Mouse (Mus musculus): Measurements from ENCODE around the gene Thoc3.
"Not testable (repeated sequence)": the region's sequence is repeated elsewhere in the genome, so short reads cannot be mapped to it uniquely, and the experiment has no call there.

Gene Thoc3

DNA sequence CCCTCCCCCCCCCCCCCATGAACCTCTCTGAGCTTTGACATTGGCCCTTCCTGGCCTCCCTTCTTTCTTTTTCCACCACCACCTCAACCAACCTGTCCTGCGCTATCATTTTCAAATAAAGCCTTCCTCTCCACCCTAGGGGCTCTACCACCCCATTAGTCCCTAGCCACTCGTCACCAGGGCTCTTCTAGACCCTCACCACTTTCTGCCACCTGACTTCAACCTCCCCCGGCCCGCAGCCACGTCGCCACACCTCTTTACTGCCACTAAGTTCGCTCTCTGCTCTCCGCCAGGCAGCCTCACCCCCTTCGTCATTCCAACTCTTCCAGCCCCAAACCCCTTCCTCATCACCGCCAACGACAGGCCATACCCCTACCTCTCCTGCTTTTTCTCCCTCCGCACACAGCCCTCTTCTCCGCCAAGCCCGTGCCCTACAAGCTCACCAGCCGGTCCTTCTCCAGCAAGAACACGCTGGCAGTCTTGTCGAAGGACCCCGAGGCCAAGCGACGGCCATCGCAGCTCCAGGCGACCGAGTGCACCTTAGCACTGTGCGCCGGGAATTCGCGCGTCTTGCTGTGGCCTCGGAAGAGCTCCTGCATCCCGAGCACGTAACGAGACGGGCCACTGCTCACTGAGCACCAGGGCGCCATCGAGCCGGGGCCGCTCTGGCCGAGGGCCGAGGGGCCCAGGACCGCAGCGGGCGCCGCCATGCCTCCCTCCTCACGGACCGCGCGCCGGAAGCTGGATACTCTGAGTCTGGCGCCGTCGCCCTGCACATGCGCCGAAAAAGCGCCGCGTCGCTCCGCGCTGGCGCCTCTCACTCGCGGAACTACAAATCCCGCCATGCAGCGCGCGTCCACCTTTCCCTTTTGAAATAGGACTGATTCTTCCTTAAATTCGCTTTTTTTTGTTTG lies at the start of gene Thoc3:
Gene Thoc3 (minus strand): TSS at position 752 of the 914 bp plus-strand sequence.
- peak; percentile 87 to 88 for DNase-seq

DNA sequence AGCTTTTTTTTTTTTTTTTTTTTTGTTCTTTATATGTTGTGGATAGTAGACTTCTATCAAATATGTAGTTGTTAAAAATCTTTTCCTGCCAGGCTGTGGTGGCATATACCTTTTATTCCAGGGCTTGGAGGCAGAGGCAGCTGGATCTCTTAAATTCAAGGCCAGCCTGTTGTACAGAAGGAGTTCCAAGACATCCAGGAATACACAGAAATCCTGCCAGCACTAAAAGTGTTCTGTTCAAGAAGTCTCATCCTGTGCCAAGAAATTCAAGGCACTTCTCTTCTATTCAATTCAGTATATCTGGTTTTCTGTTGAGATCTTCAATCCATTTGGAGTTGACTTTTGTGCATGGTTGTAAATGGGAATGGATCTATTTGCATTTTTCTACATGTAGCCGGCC lies 37.3 kb upstream of the Thoc3 start:
- no peak for DNase-seq

GRCm38 (mm10) chr13:54504611-54505260 lies 36.1 kb upstream of the Thoc3 start:
- no peak for DNase-seq

- peak; percentile 76 to 81 for DNase-seq
Measured at GRCm38 (mm10) chr13:54503604-54504521, 35.2 kb upstream of the Thoc3 start, which contains the start of gene Simc1. Simc1 (plus strand) TSS chr13:54503779.

DNA sequence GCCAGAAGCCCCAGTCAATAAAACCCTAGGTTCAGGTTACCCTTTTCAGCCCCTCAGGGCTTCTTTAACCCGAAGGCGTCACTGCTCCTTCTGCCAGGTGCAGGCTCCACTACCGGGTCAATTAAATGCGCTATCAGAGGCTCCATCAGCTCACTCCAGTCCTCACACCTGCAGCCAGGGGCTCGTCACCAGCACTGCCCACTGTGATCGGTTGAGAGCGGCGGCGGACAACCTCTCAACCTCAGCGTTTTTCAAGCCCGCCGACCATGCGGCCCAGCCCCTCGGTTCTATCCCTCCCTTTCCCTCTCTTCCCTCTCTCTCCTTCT lies 34.6 kb upstream of the Thoc3 start:
- DNase-seq, result no peak

GRCm38 (mm10) chr13:54501957-54502690 lies 33.5 kb upstream of the Thoc3 start:
- no peak for DNase-seq

DNA sequence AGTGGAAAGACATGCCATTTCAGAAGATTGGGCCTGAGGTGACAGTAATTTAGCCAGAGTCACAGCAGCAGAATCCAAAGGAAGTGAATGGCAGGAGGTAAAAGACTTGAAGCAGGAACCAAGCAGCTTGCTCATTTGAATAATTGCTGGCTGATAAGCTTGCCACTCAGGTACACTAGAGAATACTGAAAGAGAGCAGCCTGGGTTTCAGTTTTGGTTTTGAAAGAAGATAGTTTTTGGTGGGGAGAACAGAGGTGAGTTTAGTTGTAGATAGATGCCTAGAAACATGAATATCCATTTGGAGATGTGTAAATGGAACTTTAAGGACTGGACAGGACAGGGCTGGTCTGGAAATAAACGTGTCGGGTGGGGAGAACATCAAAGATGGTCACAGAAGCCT lies 32.7 kb upstream of the Thoc3 start:
- peak; percentile 13 to 15 for DNase-seq

GRCm38 (mm10) chr13:54499551-54499950 lies 30.9 kb upstream of the Thoc3 start:
- not testable (repeated sequence) for DNase-seq

GRCm38 (mm10) chr13:54491381-54491780 lies 22.7 kb upstream of the Thoc3 start:
- DNase-seq, result no peak

DNA sequence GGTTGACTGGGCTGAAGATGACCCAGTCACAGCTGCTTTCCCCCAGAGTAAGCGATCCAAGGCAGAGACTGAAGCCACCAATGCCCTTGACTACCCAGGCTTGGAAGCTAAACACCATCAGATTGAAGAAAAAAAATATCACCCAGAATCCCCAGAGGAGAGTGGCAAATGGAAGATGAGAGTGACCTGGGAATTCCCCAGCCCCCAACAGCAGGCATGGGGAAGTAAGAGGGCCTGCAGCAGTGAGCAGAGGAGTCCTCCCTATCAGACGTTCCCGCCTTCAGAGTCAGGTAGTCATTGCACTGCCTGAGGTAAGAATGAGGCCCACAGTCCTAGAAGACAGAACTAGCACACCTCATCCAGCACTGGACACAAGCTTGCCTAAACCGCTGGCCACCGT lies 21.8 kb upstream of the Thoc3 start:
- peak in 1 of 2 experiments; percentile 8 for DNase-seq

- no peak for DNase-seq
Measured at GRCm38 (mm10) chr13:54481498-54481897, 12.8 kb upstream of the Thoc3 start.

- DNase-seq, result no peak
Measured at GRCm38 (mm10) chr13:54479286-54479685, 10.6 kb upstream of the Thoc3 start.

DNA sequence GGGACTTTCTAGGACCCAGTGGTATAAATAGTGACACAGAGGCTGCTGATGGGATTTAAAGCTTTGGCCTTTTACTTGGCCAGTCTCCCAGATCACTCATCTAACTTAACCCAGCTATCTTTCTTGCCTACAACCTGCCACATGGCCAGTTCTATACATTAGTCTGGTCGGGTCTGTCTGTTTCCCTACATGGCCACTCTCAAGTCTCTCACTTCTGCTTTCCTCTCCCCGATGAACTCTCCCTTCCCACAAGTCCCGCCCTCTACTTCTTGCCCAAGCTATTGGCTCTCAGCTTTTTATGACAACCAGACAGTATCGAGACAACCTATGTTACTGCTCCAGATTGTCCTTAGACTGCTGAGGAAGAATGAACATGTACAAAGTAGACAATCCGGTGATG lies 7.1 kb upstream of the Thoc3 start:
- DNase-seq, result peak; percentile 67 to 68

GRCm38 (mm10) chr13:54474996-54475395 lies 6.3 kb upstream of the Thoc3 start:
- no peak for DNase-seq

GRCm38 (mm10) chr13:54471967-54472366 lies 3.3 kb upstream of the Thoc3 start:
- no peak for DNase-seq

GRCm38 (mm10) chr13:54469012-54469354 lies 334 bp upstream of the Thoc3 start:
- DNase-seq, result no peak

DNA sequence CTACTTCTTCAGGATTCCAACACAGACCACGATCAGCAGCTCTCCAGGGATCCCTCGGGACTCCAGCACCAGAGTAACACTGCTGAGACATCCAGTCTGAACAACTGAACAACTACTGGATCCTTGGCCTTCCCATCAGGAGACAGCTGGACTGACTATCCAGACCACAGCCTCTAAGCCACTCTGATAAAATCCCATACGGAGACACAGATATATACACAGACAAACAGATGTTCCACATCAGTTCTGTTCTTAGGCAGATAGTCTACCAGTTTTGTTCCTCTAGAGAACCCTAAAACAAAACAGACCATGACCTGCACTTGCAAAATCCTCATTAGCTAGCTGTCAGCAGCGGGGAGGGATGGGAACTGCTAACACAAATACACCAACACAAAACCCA lies 9.4 kb downstream of the Thoc3 start:
- no peak for DNase-seq

DNA sequence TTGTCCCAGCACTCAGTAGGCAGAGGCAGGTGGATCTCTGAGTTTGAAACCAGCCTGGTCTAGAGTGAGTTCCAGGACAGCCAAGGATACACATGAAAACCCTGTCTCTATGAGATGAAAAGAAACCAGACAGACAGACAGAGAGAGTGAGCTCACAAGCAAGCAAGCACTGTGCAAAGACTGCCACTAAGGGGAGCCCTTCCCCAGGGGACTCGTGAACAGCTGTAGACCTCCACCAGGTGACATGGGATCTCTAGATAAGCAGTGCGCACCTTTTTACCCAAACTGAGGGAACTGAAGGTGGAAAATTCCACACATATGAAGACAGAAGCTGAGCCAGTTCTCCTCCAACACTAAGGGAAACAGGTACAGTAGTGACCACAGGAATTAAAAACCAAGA lies 11.6 kb downstream of the Thoc3 start:
- DNase-seq, result peak; percentile 51 to 64

DNA sequence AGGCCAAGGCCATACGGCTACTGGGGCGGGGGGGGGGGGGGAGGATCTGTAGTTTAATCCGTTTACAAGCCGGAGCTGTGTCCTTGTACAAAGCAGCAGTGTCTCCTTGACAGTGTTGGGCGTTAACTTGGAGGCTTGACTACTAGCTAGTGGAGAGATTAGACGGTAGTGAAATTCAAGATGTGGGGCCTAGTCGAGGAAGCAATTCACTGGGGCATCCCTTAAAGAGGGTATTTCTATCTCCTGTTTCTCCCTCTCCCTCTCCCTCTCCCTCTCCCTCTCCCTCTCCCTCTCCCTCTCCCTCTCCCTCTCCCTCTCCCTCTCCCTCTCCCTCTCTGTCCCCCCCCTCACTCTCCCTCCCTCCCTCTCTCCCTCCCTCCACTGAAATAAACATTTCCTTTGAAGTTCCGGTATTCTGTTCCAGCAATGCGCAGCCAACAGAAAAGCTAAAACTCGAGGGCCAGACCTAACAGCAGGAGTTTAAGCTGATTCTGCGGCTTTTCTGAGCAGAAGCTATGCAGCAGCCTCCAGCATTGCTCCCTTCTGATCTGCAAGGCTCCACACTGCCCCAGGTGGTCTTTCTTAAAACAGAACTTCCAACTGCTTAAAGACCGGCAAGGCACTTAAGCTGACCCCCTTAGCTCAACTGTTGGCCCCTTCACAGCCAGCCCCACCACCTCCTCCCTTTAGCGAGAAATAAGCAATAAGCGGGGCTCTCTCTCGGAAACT lies 21.0 kb downstream of the Thoc3 start:
- DNase-seq, result peak in 1 of 2 experiments; percentile 44

- peak; percentile 89 to 90 for DNase-seq
Measured at GRCm38 (mm10) chr13:54446686-54447495, 21.8 kb downstream of the Thoc3 start.

DNA sequence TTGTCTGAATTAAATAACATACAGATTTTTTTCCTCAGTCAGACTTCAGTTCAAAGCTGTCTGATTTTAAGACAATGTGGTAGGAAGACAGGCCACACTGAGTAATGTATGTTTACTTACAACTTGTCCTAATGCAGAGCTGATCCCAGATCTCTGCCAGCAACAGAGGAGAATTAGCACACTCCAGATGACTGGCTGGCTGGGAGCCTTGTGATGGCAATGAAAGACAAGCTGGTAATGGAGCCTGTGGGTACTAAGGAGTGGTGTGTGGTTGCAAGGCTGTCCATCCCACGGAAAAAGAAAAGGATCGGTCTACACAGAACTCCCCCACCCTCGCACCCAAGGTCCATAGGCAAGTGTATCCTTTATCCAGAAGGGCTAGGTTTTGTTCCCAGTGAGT lies 25.0 kb downstream of the Thoc3 start:
- DNase-seq, result no peak

Measured in B cell, adult 2 months (primary cell).